Mouse (Mus musculus): ENCODE measurements at regions not wholly inside any gene's neighbourhood (a gene's known extent, or its start where the extent isn't known, plus 50 kb on each side); places are given as distances from the start of the nearest gene placed in this dataset.
"Not testable (repeated sequence)": the region's sequence is repeated elsewhere in the genome, so short reads cannot be mapped to it uniquely, and the experiment has no call there.

DNA sequence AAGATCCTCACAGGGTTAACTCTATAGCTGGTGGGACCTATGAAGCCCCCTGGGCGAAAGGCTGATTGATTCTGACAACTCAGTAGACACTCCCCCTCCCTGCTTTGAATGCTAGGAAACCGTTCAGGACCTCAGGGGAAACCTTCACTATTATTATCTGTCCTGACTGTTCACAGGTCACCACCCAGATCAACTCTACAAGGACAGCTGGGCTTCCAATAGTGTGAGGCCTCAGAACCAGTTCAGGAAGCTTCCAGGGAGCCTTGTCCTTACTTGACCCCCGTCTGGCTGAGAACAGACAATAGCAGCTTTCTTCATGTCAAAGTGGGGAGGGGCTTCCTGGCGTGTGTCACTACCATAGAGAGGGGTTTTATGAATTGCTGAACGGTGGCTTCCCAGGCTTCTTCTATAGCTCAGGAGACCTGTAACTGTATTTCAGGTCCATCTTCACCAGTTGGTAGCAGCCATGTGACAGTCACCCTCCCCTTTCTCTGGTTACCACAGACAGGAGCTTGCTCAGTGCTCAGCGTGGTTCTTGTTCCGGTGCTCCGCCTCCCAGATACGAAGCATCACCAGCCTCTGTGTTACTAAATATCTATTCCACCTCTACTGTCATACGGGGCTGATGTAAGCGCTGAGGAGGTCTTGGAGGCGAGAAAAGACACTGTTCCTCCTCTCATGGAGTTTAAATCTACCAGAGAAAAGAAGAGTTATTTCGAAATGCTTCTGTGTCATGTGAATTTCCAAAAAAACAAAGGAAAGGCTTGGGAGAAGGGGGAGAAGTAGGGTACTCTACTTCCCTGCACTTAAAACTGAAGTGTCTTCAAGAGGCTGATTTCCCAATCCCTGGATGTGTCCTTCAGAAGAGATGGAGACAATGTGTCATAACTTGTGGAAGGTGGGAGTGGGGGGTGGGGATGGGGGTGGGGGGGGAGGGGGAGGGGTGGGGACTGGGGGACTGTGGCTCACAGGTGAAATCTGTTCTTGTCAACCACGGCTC is 96.9 kb downstream of the Vcpkmt start:
- peak in 1 of 2 experiments; percentile 22 for DNase-seq

DNA sequence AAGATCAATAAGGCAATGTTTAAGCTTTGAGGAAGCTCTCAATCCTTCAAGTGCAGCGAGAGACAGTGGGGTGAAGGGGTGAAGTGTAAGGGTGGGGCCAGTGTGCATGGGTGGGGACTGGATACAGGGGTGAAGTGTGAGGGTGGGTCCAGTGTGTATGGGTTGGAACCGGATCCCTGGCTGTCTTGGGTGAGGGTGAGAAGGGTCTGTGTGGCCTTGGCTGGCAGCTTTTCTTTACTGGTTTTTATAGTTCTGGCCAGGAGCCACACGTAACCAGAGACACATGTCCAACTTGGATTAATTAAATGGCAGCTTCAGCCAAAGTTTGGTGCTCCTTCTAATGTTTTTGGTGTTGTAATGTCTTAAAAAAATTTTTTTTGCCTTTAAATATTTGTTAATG is 101.4 kb downstream of the Vcpkmt start:
- no peak for DNase-seq

DNA sequence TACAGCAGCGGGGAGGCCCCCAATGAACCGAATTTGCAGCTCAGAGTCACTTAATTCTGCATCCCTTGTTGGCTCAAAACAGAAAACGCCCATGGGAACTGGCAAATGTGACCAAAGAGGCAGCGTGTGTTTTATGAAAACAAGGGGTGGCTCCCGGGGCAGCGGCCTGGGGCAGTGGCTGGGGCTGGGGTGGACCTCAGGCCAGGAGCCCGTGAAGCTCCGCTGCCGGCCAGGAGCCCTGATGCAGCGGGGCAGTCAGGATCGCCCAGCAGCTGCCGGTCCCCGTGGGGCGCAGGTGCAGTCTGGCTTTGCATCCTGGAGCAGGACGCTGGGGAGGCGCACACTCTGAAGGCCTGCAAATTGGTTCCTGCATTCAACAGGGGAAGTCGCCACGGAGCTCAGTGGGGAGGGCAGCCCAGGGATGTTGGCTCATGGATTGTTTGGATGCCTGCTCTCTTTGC is 104.4 kb upstream of the Gm9887 start:
- peak; percentile 48 to 50 for DNase-seq

DNA sequence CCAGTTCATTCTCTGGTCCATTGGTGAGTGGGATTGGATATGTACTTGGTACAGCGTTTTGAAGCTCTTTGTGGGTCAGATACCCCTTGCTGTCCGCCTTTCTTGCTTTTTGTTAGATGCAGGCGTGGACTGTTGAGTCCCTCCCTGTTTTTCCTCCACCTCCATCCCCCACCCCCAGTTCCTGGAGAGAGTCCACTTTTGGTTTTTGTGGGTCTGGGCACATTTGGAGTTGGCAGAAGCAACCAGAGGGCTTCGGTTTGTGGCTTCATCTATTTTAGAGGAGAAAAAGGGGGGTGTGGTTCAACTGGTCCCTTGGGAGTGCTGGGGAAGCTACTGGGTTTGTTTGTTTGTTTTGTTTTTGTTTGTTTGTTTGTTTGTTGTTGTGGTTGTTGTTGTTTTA is 103.9 kb upstream of the Gm9887 start:
- no peak for DNase-seq

DNA sequence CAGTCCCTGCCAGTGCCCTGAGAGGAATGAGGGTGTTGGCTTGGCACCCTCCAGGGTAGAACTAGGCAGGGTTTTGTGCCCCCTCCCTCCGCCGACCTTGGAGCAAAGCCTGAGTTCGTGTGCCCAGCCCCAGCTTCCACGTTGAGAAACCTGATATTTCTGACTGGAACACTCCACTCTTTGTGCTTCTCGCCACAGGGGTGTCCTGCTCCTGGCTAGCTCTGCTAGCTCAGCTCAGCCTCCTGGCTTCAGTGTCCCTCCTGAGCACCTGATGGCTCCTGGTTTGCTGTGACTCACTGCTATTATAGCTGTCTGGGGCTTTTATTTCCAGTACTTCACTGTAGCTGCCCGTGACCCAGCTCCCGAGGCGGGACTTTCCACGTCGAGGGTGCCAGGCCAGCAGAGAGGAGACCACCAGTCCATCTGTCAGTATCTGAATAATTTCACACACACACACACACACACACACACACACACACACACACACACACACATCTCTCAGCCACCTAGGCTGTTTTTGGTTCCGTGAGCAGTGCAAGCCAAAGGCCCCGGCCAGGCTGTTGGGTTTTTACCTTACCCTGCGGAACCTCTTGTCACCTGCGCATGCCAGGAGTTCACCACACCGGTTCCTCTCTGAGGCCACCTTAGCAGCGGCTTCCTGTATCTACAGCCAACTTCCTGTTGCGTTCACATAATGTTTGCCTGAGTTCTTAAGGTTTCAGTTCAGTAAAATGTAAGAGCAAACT is 102.8 kb upstream of the Gm9887 start:
- peak; percentile 64 to 76 for DNase-seq

DNA sequence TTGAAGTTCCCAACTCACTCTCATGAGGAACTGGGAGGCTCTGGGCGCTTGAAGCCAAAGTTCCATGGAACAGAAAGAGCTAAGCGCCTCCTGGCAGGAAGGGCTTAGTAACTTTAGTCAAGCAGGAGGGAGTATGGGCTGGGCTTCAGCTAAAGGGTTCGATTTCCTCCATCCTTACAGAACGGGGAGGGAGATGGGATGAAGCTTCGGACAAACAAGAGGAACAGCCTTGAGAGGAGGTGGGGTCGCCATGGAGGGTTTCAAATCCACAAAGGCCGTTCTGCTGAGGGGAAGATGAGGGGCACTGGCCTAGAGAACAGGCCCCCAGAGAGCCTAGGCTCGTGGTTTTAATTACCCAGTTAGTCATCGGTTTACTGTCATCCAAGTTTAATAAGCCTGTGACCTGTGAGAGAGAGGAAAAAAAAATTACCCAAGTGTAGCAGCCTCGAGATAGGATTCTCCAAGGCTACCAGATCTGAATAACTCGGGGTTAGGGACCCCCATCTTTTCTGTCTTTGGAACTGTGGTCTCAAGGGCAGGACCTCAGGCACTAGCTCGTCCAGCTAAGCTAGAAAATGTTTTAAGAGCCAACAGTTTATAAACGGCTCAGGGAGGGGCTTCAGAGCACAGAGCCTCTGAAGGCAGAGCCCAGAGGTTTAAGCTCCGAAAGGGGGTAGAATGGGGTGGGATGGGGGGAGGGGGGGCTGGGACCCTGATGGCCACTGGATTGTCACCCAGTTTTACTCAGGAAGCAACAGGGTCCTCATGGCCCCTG is 102.1 kb upstream of the Gm9887 start:
- DNase-seq: no peak

DNA sequence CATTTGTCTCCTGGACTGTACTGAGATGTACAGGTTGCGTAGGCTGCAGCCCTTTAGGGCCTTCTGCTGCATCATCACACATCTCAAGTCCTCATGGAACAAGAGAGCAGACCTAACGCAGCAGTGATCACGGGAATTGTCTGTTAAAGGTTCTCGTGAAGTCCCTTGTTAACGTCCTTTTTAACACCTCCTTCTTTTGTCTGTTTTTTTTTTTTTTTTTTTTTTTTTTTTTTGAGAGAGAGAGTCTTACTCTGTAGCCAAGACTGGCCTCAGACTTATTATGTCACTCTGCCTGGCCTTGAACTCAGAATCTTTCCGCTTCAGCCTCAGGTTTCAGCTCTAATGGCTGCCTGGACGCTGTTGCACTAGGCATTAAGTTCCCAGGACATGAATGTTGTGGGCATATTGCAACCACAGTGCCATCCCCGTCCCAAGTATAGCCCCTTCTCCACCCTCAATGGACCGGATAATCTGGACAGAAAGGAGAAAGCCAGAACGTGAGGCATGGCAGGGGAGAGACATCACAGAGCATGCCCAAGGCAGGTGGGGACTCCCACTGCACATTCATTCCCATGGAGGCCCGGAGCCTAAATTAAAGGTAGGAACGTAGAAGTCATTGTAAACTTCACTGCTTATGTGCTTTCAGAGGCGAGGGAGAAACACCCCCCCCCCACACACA is 101.3 kb upstream of the Gm9887 start:
- DNase-seq: no peak

DNA sequence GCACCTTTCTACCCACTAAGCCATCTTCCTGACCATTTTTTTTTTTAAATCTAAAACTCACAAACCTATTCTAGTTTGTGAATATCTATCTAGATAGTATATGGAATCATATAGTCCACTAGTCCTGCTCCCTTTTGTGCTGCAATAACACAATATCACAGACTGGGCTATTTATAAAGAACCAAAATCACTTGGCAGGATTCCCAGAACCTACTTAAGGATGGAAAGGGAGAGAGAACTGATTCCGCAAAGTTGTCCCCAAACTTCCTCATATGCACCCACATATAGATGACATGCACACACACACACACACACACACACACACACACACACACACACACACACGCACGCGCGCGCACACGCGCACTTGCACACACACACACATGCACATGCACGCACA is 100.7 kb upstream of the Gm9887 start:
- no peak for DNase-seq

DNA sequence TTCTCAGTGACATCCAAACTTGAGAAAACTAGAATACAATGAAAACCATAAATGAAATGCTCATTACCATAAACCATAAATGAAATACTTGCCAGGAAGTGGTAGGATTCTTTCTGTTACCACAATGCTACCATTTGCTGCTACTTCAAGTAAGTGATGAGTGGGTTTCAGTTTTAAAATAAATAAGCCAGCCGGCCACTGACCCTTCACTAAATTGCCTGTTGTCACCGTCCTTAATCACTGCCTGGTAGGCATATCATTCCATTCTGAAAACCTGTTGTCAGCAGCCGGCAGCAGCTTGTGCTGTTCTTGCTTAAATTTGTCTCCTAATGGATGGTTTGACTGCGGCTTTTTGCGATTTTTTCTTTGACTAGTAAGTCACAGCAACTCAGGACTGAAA is 99.6 kb upstream of the Gm9887 start:
- no peak for DNase-seq

DNA sequence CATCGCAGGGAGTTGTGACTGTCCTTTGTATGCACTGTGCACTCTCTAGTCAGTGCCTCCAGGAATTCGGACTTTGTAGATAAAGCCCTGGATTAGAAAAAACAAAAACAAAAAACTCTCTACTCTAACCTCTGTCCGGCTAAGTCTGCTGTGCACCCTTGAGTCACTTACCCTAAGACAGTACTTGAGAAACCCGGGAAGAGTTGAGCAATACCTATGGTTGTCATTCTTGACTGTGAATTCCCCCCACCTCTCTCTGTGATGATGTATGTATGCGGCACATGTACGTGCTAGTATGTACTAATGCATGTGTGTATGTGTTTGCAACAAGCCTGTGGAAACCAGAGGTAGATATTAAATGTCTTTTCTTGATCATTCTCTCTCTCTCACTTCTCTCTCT is 96.7 kb upstream of the Gm9887 start:
- DNase-seq: no peak

DNA sequence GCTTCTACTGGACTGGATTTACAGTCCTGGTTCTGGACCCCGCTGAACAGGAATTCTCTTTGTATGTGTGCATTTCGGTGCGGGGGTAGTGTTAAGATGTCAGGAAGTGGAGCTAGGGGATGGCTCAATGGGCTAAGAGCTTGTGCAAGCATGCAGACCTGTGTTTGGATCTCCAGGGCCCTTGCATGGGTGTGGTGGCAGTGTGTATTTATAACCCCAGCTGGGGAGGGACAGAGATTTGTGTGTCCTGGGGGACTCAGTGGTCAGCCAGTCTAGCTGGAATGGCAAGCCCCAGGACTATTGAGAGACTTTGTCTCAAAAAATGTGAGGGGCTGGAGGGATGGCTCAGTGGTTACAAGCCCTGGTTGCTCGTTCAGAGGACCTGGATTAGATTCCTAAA is 95.1 kb upstream of the Gm9887 start:
- no peak for DNase-seq

DNA sequence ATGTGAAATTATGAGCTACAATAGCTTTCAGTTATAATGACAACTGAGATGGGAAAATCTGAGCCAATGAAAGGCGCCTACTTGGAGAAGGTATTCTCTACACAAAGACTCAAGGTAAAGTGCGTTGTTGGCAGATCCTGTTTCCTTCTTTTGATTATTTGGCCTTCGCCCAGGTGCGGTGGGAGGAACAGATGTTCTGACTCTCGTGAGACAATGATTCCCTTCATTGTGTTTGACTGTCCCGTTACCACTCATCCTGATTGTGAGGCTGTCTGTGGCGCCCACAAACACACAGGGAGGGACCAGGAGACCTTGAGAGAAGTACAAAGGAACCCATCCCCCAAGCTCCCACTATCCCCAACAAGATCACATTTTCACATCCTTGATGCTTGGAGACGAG is 92.6 kb upstream of the Gm9887 start:
- DNase-seq: no peak

DNA sequence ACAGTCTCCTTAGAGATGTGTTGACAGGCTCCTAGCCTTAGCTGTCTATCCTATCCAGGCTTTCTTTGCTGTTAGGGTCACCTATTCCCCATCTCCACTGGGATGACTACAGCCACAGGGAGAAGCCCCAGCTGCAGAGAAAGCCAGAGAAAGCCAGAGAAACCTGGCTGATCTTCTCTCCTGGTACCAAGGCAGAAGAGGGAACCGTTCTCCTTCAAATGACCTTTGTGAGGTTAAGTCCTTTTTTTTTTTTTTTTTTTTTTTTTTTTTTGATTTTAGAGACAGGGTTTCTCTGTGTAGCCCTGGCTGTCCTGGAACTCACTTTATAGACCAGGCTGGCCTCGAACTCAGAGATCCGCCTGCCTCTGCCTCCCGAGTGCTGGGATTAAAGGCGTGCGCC is 91.1 kb upstream of the Gm9887 start:
- DNase-seq: not testable (repeated sequence)

DNA sequence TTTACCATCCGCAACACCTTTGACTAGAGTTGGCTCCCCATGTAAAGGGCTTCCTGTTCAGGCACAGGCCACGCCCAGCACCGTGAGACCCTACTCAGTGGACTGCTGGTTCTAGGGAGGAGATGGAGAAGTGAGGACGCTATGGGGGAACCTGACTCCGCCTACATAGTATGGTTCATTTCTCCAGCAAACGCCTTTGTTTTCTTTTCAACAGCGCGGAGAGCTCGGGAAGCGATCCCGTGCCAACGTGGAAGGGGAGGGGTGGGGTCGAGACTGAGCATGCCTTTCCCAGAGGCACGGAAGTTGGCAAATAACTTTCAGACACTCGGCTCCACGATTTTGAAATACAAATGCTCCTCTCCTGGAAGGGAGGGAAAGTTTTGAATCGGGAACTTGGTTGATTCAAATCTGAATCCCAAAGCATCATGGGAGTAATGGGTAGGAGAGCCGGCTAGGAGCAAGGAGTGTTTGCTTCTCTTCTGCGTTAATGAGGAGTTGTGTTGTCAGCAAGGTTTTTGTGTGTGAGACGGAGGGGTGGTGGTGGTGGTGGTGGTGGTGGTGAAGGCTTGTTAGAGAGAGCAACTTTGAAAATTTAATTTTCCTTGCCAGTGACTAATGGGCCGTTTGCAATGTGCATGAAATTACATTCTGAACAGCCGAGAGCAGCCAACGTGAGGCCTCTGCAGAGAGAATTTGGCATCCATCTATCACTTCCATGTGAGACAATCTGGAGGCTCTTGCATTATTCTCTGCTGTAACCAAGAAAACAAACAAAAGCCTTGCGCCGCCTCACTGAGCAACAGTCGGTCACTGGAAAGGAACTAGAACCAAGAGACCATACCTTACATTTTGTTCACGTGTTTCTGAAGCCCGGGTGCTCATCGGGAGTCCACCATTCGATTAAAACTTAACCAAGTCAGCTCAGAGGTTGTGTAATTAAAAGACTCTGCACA is 89.9 kb upstream of the Gm9887 start:
- peak; percentile 68 to 69 for DNase-seq

DNA sequence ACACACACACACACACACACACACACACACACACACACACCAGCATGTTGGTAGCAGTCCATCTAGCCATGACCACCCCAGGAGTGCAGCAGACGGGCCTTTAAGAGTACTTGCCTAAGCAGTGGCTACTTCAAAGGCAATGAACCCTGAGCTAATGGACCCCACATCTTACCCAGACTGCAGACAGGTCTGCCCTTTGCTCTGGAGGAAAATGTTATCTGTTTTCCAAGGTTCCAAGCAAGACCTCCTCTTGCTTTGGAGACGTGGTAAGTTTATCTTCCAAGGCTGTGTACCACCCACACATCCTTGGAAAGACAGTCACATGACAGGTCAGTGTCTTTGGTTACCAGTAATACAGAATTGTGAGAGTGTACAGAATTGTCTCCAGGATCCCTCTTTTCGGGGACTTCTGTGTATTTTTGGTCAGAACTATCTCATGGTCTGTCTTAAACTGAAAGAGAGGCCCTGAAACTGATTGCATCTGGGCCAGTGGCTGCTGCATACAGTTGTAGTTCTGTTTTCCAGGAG is 88.4 kb upstream of the Gm9887 start:
- no peak for DNase-seq

DNA sequence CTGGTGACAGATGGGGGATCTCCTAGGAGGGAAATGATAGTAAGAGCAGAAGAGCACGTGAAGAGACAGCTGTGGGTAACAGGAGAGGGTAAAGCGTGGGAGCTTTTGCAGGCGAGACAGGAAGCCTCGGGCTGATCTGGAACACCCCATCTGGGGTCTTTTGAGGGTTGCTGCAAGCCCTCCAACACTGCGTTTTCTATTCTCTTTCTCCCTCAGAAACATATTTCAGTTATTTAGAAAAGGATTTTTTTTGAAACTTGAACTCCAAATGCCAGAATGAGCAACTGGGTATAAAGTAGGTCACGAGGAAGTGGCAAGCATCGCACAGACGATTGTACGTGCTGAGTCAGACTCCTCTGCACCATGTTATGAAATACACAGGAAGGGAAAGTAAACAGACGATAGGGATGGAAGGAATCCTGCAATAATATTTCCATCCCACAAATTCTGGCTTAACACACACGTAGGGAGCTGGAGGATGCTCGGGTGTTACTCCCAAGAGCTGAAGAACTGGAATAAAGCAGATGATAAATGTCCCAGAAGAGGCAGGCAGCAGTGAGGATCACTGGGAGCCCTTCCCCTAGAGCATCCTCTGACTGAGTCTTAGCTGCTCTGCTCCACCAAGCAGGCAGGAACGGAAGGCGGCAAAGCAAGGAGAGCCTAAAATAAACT is 86.0 kb upstream of the Gm9887 start:
- no peak for DNase-seq

DNA sequence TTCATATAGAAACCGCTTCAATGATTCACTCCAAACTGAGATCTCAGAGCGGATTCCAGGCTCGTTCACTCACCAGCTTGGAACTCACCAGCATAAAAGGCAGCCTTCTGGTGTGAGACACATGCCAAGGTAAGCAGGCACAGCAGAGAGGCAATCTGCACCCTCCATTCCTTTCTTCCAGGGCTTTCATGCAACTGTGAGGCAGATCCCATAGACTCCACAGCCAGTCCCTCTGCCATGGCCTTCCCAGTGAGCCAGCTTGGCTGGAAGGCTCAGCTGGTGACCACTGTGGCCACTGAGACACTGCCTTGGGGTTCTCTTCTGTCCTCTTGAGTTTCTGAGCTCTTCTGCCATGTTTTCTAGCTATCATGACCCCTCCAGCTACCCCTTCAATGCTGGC is 84.5 kb upstream of the Gm9887 start:
- DNase-seq: no peak

DNA sequence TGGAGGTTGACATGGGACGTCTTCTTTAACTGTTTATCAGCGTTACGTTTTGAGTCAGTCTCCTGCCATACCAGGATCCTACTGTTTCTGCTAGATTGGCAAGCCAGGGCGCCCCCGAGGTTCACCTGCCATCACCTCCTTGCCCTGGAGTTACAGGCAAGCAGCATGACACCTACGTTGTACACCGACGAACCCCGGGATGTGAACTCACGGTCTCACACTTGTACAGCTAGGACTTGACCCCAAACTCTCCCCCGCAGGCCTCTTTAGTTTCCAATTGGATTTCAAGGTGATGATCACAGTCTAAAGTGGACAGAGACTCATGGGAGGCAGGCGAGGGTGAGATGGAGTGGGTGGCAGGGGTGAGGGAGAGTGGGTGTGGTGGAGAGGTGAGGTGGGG is 83.9 kb upstream of the Gm9887 start:
- DNase-seq: no peak

DNA sequence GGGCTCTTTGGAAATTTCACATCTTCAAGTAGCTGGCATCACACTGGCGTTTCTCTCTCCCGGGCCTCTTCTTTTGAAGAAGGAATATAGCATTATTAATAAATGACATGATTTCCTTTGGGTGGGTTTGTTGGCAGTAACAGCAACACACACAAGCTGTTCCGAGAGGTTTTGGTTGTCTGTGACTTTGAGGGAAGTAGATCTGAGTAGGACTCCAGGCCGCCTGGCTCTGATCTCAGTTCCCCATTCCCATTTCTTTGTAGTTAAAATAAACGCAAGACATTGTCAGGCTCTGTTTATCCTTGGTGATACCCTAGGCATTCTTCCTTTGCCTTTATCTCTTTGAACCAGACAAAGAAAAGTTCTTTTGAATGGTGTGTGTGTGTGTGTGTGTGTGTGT is 83.3 kb upstream of the Gm9887 start:
- no peak for DNase-seq

DNA sequence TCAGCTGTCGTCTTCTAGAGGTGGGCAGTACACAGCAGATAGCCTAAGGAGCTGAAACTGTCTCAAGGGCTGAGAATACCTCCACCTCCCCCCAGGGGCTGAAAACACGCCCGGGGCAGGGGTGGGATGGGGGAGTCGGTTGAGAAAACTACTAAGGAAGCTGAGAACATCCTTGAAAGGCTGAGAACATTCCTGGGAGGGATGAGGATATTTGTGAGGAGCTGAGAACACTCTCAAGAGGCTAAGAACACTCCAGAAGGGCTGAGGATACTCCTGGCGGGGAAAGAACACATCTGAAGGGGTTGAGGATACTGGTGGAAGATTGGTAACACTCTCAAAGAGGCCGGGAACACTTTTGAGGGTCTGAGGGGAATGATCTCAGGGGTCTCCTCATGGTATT is 81.3 kb upstream of the Gm9887 start:
- no peak for DNase-seq

All from spleen, adult 18-20 months (tissue).